Mouse (Mus musculus) CD4-positive, CD25-positive, alpha-beta regulatory T cell (primary cell): ENCODE data around the gene Prmt6. TPM values are rescaled to one million over a fixed set of nuclear protein-coding genes. Genes with fewer than 3 reads are reported as not detected.

Experiments used
- polyA plus RNA-seq: library from polyadenylated mRNA; unstranded; fragments of 100-300 nt; shearing (Covaris generic); gene quantifications from one replicate; pipeline ENCODE4 v1.2.1, GENCODE M21; 2017

Prmt6 gene
- polyA plus RNA-seq = 26.4 TPM

GRCm38 (mm10) chr3:110250839-110251700, at the start of gene Prmt6:
TSS of gene Prmt6 (minus strand) at chr3:110250998.

Other genes with a start within 250 kb of the Prmt6 start
- gene Ntng1, start 107.0 kb downstream of the Prmt6 start, polyA plus RNA-seq = not detected